Mouse (Mus musculus) olfactory bulb, adult 2 months (tissue): ENCODE results near the gene 4932438H23Rik. TPM values are rescaled to one million over a fixed set of nuclear protein-coding genes. Genes with fewer than 3 reads are reported as not detected.

Source experiments
- H3K27ac ChIP-seq: fragments of 200-500 bp; 2 replicates; pipeline ENCODE4 v1.5.1; 2012; ENCODE audit warnings: low read depth, low read length; ENCODE audit not compliant: insufficient read depth
- H3K4me1 ChIP-seq: fragments of 200-500 bp; 2 replicates; pipeline ENCODE4 v1.6.1; 2012; ENCODE audit warnings: low read length; ENCODE audit not compliant: control insufficient read depth, insufficient read depth
- H3K4me3 ChIP-seq: fragments of 200-500 bp; 2 replicates; pipeline ENCODE4 v1.5.1; 2012; ENCODE audit warnings: mild to moderate bottlenecking, low read depth, low read length, moderate library complexity; ENCODE audit not compliant: insufficient read depth
- CTCF ChIP-seq: fragments of 200-500 bp; IDR thresholded peaks from 2 replicates; pipeline ENCODE4 v1.5.1; 2012; ENCODE audit warnings: low read depth, mild to moderate bottlenecking, low read length, moderate library complexity; ENCODE audit not compliant: insufficient read depth
- POLR2A ChIP-seq: fragments of 200-500 bp; IDR thresholded peaks from 2 replicates; pipeline ENCODE4 v1.6.1; 2012; ENCODE audit warnings: mild to moderate bottlenecking, low read depth, low read length, moderate library complexity; ENCODE audit not compliant: insufficient read depth
- WGBS: fragments of 180-500 bp; shearing (Covaris S2); methylation state at CpG from one replicate; pipeline ENCODE4 v1.1.7; 2018; 5-methylcytosine and 5-hydroxymethylcytosine counted together
- polyA plus RNA-seq: library from polyadenylated mRNA; stranded (reverse); fragments of >200 nt; gene quantifications from 2 replicates; pipeline ENCODE4 v1.2.4, GENCODE M21; 2012; ENCODE audit warnings: low replicate concordance; ENCODE audit not compliant: missing spikeins, insufficient read depth, insufficient read length

The 4932438H23Rik gene
- polyA plus RNA-seq, 1 experiment, result not detected

- Histone ChIP-seq H3K4me3 (peak overlapping the region; percentile 69), H3K4me1 (peaks cover 3% of the 10 kb centered on the region), H3K27ac (peak overlapping the region; percentile 59)
- under 1% methylated on average over 19 of the region's 19 CpGs for WGBS
- TF ChIP-seq CTCF, result no peak
- no peak for TF ChIP-seq POLR2A
Measured at GRCm38 (mm10) chr16:91009942-91010529, 84.9 kb downstream of the 4932438H23Rik start.

DNA sequence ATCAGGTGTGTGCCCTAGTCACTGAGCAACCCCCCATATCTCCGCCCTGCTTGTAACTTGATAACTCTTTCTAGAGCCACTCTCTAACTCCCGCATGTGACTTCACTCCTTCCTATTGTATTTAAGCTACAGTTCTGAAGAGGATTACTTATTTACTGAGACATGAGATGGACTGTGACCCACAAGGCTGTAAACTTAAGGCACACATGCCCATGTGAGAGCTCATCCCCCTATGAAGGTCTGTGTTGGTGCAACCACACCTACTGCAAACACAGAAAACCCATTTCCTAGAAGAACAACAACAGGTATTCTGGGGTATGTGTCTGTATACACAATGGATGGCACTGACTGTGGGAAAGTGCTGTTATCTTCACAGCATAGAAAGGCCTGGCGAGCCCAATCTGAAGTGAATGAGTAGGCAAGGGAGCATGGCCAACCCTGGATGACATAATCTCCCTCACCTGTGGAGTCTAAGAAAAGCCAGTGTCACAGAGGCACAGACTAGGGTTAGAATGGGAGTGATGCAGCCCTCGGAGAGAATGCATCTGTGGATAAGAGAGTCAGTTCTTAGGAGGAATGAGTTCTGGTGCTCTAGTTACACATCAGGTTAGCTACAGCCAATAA lies 89.9 kb downstream of the 4932438H23Rik start:
- Histone ChIP-seq H3K4me1 (peaks cover 3% of the 10 kb centered on the region), H3K27ac (no peak overlapping the region), H3K4me3 (no peak overlapping the region)
- TF ChIP-seq POLR2A (no peak), CTCF (no peak)
- WGBS, result 92% methylated on average over 4 of the region's 4 CpGs

Other genes with a start within 250 kb of the 4932438H23Rik start
- not detected in 2 replicates for gene Cfap298, start 160.0 kb downstream of the 4932438H23Rik start, polyA plus RNA-seq
- 104 and 252 TPM in 2 replicates for gene Synj1, start 83.8 kb downstream of the 4932438H23Rik start, polyA plus RNA-seq
- 732 TPM in 1 of 2 replicates, not detected in the other for gene Paxbp1, start 50.6 kb downstream of the 4932438H23Rik start, polyA plus RNA-seq
- gene Olig2, start 130.3 kb upstream of the 4932438H23Rik start, polyA plus RNA-seq, result not detected in 2 replicates
- gene Olig1, start 174.7 kb upstream of the 4932438H23Rik start, polyA plus RNA-seq, result not detected in 2 replicates